Mouse (Mus musculus): Measurements from ENCODE around the gene Fcor. TPM values are rescaled to one million over a fixed set of nuclear protein-coding genes. Genes with fewer than 3 reads are reported as not detected.

Gene Fcor
- 2.9 and 3.5 TPM in 2 replicates for polyA plus RNA-seq (2015; fragmentation: Nextera tagmentation; extraction: Ambion mirVana)

DNA sequence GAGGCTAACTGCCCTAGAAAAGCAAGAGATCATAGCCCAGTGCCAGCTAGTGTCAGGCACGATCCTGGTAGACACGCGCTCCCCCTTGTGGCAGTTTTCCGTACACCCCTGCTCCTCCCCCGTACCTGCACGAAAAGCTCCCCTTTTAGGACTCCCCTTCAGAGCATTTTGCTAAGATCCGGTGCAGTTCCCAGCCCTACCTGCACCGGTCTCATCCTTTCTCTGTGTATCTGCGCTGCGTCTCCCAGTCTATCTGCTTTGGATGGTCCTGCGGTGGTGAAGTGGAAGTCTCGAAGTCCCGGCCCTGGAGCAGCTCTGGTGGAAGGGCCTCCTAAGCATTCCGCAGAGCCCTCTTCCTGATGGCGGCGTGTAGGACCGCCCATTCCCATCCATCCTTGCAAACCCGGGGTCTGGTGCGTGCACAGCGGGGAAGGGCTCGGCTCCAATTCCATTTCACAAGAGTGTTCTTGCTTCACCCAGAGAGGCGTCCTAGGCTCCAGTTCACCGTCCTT, at the start of gene Fcor:
Fcor (minus strand) TSS at position 383 of the 512 bp plus-strand sequence.
- under 1% methylated on average over 23 of the region's 23 CpGs for WGBS (ENCODE audit: insufficient replicate concordance)
- ATAC-seq (ENCODE audit: low read depth) (peak; percentile 57), DNase-seq (peak; percentile 68)
- H3K36me3 ChIP-seq, result no peaks in the 10 kb centered on the region
- H3K4me2 ChIP-seq, result peak within 1 kb of the TSS; percentile 70
- no peaks in the 10 kb centered on the region for H3K27me3 ChIP-seq
- H3K4me1 ChIP-seq (replicated peaks), result peaks cover 16% of the 10 kb centered on the region
- H3K4me3 ChIP-seq (replicated peaks), result peak within 1 kb of the TSS; percentile 58
- H3K9me3 ChIP-seq (replicated peaks), result no peaks in the 10 kb centered on the region
- H3K27ac ChIP-seq, result no peak within 1 kb of the TSS
- peak within 1 kb of the TSS; percentile 63 for H3K9ac ChIP-seq

DNA sequence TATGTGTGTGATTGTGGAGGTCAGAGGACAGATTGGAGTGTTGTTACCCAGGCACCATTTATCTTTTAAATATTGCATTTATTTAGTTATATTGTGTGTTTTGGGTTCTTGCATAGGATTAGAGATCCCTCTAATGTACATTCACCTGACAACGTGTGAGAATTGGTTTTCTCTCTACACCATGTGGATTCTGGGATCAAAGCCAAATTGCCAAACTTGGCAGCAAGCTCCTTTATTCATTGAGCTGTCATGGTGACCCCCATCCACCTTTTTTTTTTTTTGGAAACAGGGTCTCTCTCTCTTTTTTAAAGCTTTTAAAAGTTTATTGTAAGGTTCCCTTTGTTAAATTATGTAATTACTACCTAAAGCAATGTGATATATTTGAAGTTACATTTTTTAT, 48.9 kb upstream of the Fcor start:
- H3K27ac ChIP-seq, result no peak overlapping the region
- 57% methylated on average over 1 of the region's 1 CpGs for WGBS (ENCODE audit: insufficient replicate concordance)
- no peak for DNase-seq
- no peaks in the 10 kb centered on the region for H3K9me3 ChIP-seq (replicated peaks)
- no peak for ATAC-seq (ENCODE audit: low read depth)
- H3K4me2 ChIP-seq, result no peak overlapping the region
- H3K27me3 ChIP-seq, result no peaks in the 10 kb centered on the region
- H3K4me3 ChIP-seq (replicated peaks), result no peak overlapping the region
- H3K4me1 ChIP-seq (replicated peaks), result peaks cover 30% of the 10 kb centered on the region
- H3K9ac ChIP-seq, result no peak overlapping the region
- no peaks in the 10 kb centered on the region for H3K36me3 ChIP-seq

DNA sequence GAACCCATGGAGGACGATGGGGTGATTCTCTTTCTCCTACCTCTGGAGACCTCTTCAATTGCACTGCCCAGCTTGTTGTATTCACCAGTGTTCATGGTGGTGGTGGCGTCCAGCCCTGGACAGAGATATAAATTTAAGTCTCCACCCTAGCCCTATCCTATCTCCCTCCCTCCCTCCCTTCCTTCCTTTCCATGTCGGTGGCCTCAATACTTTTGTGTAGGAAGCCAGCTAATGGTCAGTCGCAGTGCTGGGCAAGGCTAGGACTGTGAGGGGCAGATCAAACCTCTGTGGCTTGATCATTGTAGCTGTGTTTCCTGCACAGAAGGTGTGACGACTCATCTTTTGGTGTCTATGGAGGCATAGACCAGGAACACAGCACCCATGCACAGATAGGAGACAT, 48.4 kb upstream of the Fcor start, which contains the start of gene Clec4g:
Clec4g (minus strand) TSS at position 101 of the 400 bp plus-strand sequence.
- no peak within 1 kb of the TSS for H3K9ac ChIP-seq
- no peaks in the 10 kb centered on the region for H3K9me3 ChIP-seq (replicated peaks)
- WGBS (ENCODE audit: insufficient replicate concordance), result 31% methylated on average over 5 of the region's 5 CpGs
- DNase-seq (no peak), ATAC-seq (ENCODE audit: low read depth) (no peak)
- no peaks in the 10 kb centered on the region for H3K27me3 ChIP-seq
- no peak within 1 kb of the TSS for H3K4me2 ChIP-seq
- no peaks in the 10 kb centered on the region for H3K36me3 ChIP-seq
- H3K4me1 ChIP-seq (replicated peaks), result peaks cover 30% of the 10 kb centered on the region
- H3K27ac ChIP-seq, result no peak within 1 kb of the TSS
- no peak within 1 kb of the TSS for H3K4me3 ChIP-seq (replicated peaks)

GRCm38 (mm10) chr8:3718559-3718958, 46.4 kb upstream of the Fcor start:
- peak; percentile 66 for ATAC-seq (ENCODE audit: low read depth)
- Histone ChIP-seq H3K4me1 (replicated peaks) (peaks cover 21% of the 10 kb centered on the region), H3K9ac (no peak overlapping the region), H3K4me2 (no peak overlapping the region), H3K36me3 (no peaks in the 10 kb centered on the region), H3K9me3 (replicated peaks) (no peaks in the 10 kb centered on the region), H3K4me3 (replicated peaks) (no peak overlapping the region), H3K27ac (no peak overlapping the region), H3K27me3 (no peaks in the 10 kb centered on the region)
- WGBS (ENCODE audit: insufficient replicate concordance), result 10% methylated on average over 14 of the region's 14 CpGs
- DNase-seq, result peak; percentile 59

GRCm38 (mm10) chr8:3717321-3717954, 45.3 kb upstream of the Fcor start:
- H3K4me2 ChIP-seq, result no peak overlapping the region
- H3K4me1 ChIP-seq (replicated peaks), result peaks cover 11% of the 10 kb centered on the region; the same call in 1 of the 2 replicates
- no peak for ATAC-seq (ENCODE audit: low read depth)
- WGBS (ENCODE audit: insufficient replicate concordance), result 69% methylated on average over 12 of the region's 12 CpGs
- no peak overlapping the region for H3K27ac ChIP-seq
- no peaks in the 10 kb centered on the region for H3K27me3 ChIP-seq
- no peak for DNase-seq
- H3K4me3 ChIP-seq (replicated peaks), result no peak overlapping the region
- no peaks in the 10 kb centered on the region for H3K36me3 ChIP-seq
- no peak overlapping the region for H3K9ac ChIP-seq
- H3K9me3 ChIP-seq (replicated peaks), result no peaks in the 10 kb centered on the region

- no peaks in the 10 kb centered on the region for H3K36me3 ChIP-seq
- DNase-seq, result no peak
- peaks cover 20% of the 10 kb centered on the region; the same call in 1 of the 2 replicates for H3K4me1 ChIP-seq (replicated peaks)
- no peak overlapping the region for H3K4me2 ChIP-seq
- H3K9ac ChIP-seq, result no peak overlapping the region
- WGBS (ENCODE audit: insufficient replicate concordance), result 6% methylated on average over 2 of the region's 2 CpGs
- no peaks in the 10 kb centered on the region for H3K27me3 ChIP-seq
- H3K27ac ChIP-seq, result 0 out of 2 replicates have a peak overlapping the region, but pooled peaks have one; percentile 4
- no peaks in the 10 kb centered on the region for H3K9me3 ChIP-seq (replicated peaks)
- no peak overlapping the region for H3K4me3 ChIP-seq (replicated peaks)
- ATAC-seq (ENCODE audit: low read depth), result peak; percentile 34; the same call in 1 of the 2 replicates
Measured at GRCm38 (mm10) chr8:3711646-3712045, 39.5 kb upstream of the Fcor start.

GRCm38 (mm10) chr8:3710312-3710711, 38.1 kb upstream of the Fcor start:
- no peak; the same call in 1 of the 2 replicates for ATAC-seq (ENCODE audit: low read depth)

GRCm38 (mm10) chr8:3707611-3708010, 35.4 kb upstream of the Fcor start:
- H3K4me1 ChIP-seq (replicated peaks), result peaks cover 20% of the 10 kb centered on the region; the same call in 1 of the 2 replicates
- no peak overlapping the region for H3K9ac ChIP-seq
- DNase-seq (no peak), ATAC-seq (ENCODE audit: low read depth) (no peak)
- WGBS (ENCODE audit: insufficient replicate concordance), result 56% methylated on average over 7 of the region's 7 CpGs
- no peaks in the 10 kb centered on the region for H3K36me3 ChIP-seq
- H3K4me3 ChIP-seq (replicated peaks), result no peak overlapping the region
- no peaks in the 10 kb centered on the region for H3K9me3 ChIP-seq (replicated peaks)
- no peaks in the 10 kb centered on the region for H3K27me3 ChIP-seq
- no peak overlapping the region for H3K4me2 ChIP-seq
- no peak overlapping the region for H3K27ac ChIP-seq

More at GRCm38 (mm10) chr8:3710312-3710711, 38.1 kb upstream of the Fcor start:
- WGBS (ENCODE audit: insufficient replicate concordance), result 50% methylated on average over 3 of the region's 3 CpGs
- Histone ChIP-seq H3K27ac (no peak overlapping the region), H3K9me3 (replicated peaks) (no peaks in the 10 kb centered on the region), H3K36me3 (no peaks in the 10 kb centered on the region), H3K4me2 (no peak overlapping the region), H3K4me1 (replicated peaks) (peaks cover 20% of the 10 kb centered on the region; the same call in 1 of the 2 replicates), H3K9ac (no peak overlapping the region), H3K27me3 (no peaks in the 10 kb centered on the region), H3K4me3 (replicated peaks) (no peak overlapping the region)
- DNase-seq, result no peak

DNA sequence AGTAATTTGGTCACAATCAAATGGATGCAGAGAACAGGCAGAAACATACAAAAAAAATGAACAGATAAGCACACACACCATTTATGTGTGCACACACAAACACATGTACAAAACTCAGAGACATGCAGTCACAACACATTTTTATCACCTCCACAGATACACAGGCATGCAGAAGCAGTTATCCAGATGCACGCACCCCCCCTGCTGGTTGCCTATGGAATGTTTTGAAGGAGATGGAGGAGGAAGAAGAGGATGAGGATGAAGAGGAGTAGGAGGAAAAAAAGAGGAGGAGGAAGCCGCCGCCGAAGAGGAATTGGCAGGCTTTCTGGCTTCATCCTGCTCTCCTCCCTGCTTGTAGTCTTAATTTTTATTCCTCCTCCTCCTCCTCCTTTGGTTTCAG, 33.5 kb upstream of the Fcor start:
- Histone ChIP-seq H3K27me3 (no peaks in the 10 kb centered on the region), H3K4me1 (replicated peaks) (peaks cover 9% of the 10 kb centered on the region; the same call in 1 of the 2 replicates), H3K9me3 (replicated peaks) (no peaks in the 10 kb centered on the region), H3K4me3 (replicated peaks) (no peak overlapping the region), H3K27ac (no peak overlapping the region), H3K4me2 (no peak overlapping the region), H3K9ac (no peak overlapping the region), H3K36me3 (no peaks in the 10 kb centered on the region)
- ATAC-seq (ENCODE audit: low read depth), result no peak
- peak; percentile 27 for DNase-seq
- WGBS (ENCODE audit: insufficient replicate concordance), result 51% methylated on average over 4 of the region's 4 CpGs

- no peaks in the 10 kb centered on the region for H3K4me1 ChIP-seq (replicated peaks)
- no peak overlapping the region for H3K4me2 ChIP-seq
- no peak overlapping the region for H3K4me3 ChIP-seq (replicated peaks)
- no peaks in the 10 kb centered on the region for H3K36me3 ChIP-seq
- H3K9ac ChIP-seq, result no peak overlapping the region
- ATAC-seq (ENCODE audit: low read depth) (no peak), DNase-seq (peak; percentile 29)
- H3K9me3 ChIP-seq (replicated peaks), result no peaks in the 10 kb centered on the region
- no peak overlapping the region for H3K27ac ChIP-seq
- WGBS (ENCODE audit: insufficient replicate concordance), result 79% methylated on average over 1 of the region's 1 CpGs
- no peaks in the 10 kb centered on the region for H3K27me3 ChIP-seq
Measured at GRCm38 (mm10) chr8:3701491-3701890, 29.3 kb upstream of the Fcor start.

DNA sequence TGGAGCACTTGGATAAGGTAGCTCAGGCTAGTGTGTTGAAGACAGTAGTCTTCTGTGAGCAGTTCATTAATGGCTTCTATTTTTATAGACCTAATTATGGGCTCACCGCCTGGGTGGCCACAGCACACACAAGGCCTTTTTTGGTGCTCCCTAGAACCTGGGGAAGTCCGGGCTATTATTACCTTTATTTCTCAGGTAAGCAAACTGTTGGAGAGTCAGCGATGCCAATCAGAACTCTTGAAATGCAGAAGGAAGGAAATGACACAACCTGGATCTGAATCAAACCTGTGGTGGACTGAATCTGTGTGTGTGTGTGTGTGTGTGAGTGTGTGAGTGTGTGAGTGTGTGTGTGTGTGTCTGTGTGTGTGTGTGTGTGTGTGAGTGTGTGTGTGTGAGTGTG, 22.0 kb upstream of the Fcor start, which contains the start of gene Fcer2a:
Fcer2a (minus strand) TSS at position 55 of the 400 bp plus-strand sequence.
- 68% methylated on average over 3 of the region's 3 CpGs for WGBS (ENCODE audit: insufficient replicate concordance)
- H3K9me3 ChIP-seq (replicated peaks), result no peaks in the 10 kb centered on the region
- no peak for DNase-seq
- 0 out of 2 replicates have a peak, but pooled peaks cover 6% of the 10 kb centered on the region for H3K27me3 ChIP-seq
- H3K36me3 ChIP-seq, result no peaks in the 10 kb centered on the region
- no peak within 1 kb of the TSS for H3K27ac ChIP-seq
- H3K4me2 ChIP-seq, result no peak within 1 kb of the TSS
- no peaks in the 10 kb centered on the region for H3K4me1 ChIP-seq (replicated peaks)
- no peak within 1 kb of the TSS for H3K9ac ChIP-seq
- ATAC-seq (ENCODE audit: low read depth), result no peak
- no peak within 1 kb of the TSS for H3K4me3 ChIP-seq (replicated peaks)
